In genomic region chr16:90282620-90283265, GRCm38 (mm10) we compare ENCODE assay signal across 8 mouse cellular contexts. TPM values are rescaled to one million over a fixed set of nuclear protein-coding genes. Genes with fewer than 3 reads are reported as not detected.
DNase-seq lines count a peak whose midpoint lies in the region; ATAC-seq and TF ChIP-seq lines count a peak whose summit lies in the region.

No protein-coding gene starts in this region.

- H3K27me3 ChIP-seq in kidney, embryonic 14.5 days (ENCODE audit: control insufficient read depth, insufficient read depth, low read length) = no peaks in the 10 kb centered on the region; the same call in 1 of the 2 replicates
- no peaks in the 10 kb centered on the region for H3K27me3 ChIP-seq in hindbrain, embryonic 16.5 days (replicated peaks; ENCODE audit: control insufficient read depth, insufficient read depth, low read length)
- no peaks in the 10 kb centered on the region for H3K27me3 ChIP-seq in midbrain, embryonic 16.5 days (ENCODE audit: control insufficient read depth, insufficient read depth, low read depth, low read length)

- 28% methylated on average over 14 of the region's 14 CpGs for whole genome bisulfite sequencing in kidney, embryonic 14.5 days
- 20% methylated on average over 14 of the region's 14 CpGs for WGBS in bone marrow, adult 2 months
- 33% methylated on average over 14 of the region's 14 CpGs for WGBS in hindbrain, embryonic 16.5 days
- WGBS in midbrain, embryonic 16.5 days = 31% methylated on average over 14 of the region's 14 CpGs

- no peak for TF ChIP-seq POLR2A in bone marrow, adult 2 months (IDR thresholded peaks at IDR 0.05; ENCODE audit: borderline replicate concordance, control insufficient read depth, low read depth, low read length)

- peak overlapping the region; percentile 80 for H3K4me2 ChIP-seq in kidney, embryonic 14.5 days (replicated peaks; ENCODE audit: low read depth, low read length)
- H3K4me2 ChIP-seq in hindbrain, embryonic 16.5 days (ENCODE audit: low read length) = peak overlapping the region; percentile 92
- peak overlapping the region; percentile 70 for H3K4me2 ChIP-seq in midbrain, embryonic 16.5 days (ENCODE audit: low read length)

- H3K27ac ChIP-seq in kidney, embryonic 14.5 days (ENCODE audit: low read depth, low read length) = no peak overlapping the region
- H3K27ac ChIP-seq in bone marrow, adult 2 months (ENCODE audit: control insufficient read depth, insufficient read depth, low read depth, low read length, poor library complexity) = peak overlapping the region; percentile 97
- peak overlapping the region; percentile 84; the same call in 1 of the 2 replicates for H3K27ac ChIP-seq in hindbrain, embryonic 16.5 days (ENCODE audit: low read depth, low read length)
- H3K27ac ChIP-seq in midbrain, embryonic 16.5 days (ENCODE audit: low read length) = no peak overlapping the region

- peak overlapping the region; percentile 99 for H3K9ac ChIP-seq in kidney, embryonic 14.5 days (ENCODE audit: low read depth, low read length)
- peak overlapping the region; percentile 79 for H3K9ac ChIP-seq in hindbrain, embryonic 16.5 days (ENCODE audit: low read depth, low read length)
- peak overlapping the region; percentile 97 for H3K9ac ChIP-seq in midbrain, embryonic 16.5 days (ENCODE audit: low read depth, low read length)

- no peaks in the 10 kb centered on the region for H3K9me3 ChIP-seq in kidney, embryonic 14.5 days (ENCODE audit: control insufficient read depth, low read length)
- no peaks in the 10 kb centered on the region for H3K9me3 ChIP-seq in hindbrain, embryonic 16.5 days (ENCODE audit: control insufficient read depth, low read length)
- H3K9me3 ChIP-seq in midbrain, embryonic 16.5 days (replicated peaks; ENCODE audit: control insufficient read depth, low read length, poor library complexity, severe bottlenecking) = no peaks in the 10 kb centered on the region

- H3K4me1 ChIP-seq in kidney, embryonic 14.5 days (ENCODE audit: control insufficient read depth, insufficient read depth, low read length) = peaks cover 26% of the 10 kb centered on the region; the same call in 1 of the 2 replicates
- H3K4me1 ChIP-seq in bone marrow, adult 2 months (ENCODE audit: control insufficient read depth, insufficient read depth, low read length) = peaks cover 2% of the 10 kb centered on the region
- H3K4me1 ChIP-seq in hindbrain, embryonic 16.5 days (ENCODE audit: control insufficient read depth, insufficient read depth, low read depth, low read length) = peaks cover 25% of the 10 kb centered on the region
- peaks cover 36% of the 10 kb centered on the region for H3K4me1 ChIP-seq in midbrain, embryonic 16.5 days (ENCODE audit: control insufficient read depth, insufficient read depth, low read length)

- no peak for DNase-seq in kidney, postnatal 4 days
- DNase-seq in ovary, postnatal 10 days (ENCODE audit: low spot score) = no peak
- DNase-seq in cerebellum, adult 8-10 months = no peak

- H3K36me3 ChIP-seq in kidney, embryonic 14.5 days (ENCODE audit: control insufficient read depth, insufficient read depth, low read length) = no peaks in the 10 kb centered on the region
- no peaks in the 10 kb centered on the region for H3K36me3 ChIP-seq in hindbrain, embryonic 16.5 days (ENCODE audit: control insufficient read depth, insufficient read depth, low read length)
- H3K36me3 ChIP-seq in midbrain, embryonic 16.5 days (ENCODE audit: control insufficient read depth, insufficient read depth, low read length) = no peaks in the 10 kb centered on the region

- ATAC-seq in kidney, embryonic 14.5 days (ENCODE audit: low FRiP score, low TSS enrichment) = no peak
- ATAC-seq in hindbrain, embryonic 16.5 days = no peak
- no peak for ATAC-seq in midbrain, embryonic 16.5 days
- ATAC-seq in inflammation-experienced regulatory T-cells, adult 6 months = no peak

- H3K4me3 ChIP-seq in kidney, embryonic 14.5 days (ENCODE audit: low read length) = peak overlapping the region; percentile 100
- H3K4me3 ChIP-seq in bone marrow, adult 2 months (replicated peaks; ENCODE audit: control insufficient read depth, low read depth, low read length) = peak overlapping the region; percentile 58
- H3K4me3 ChIP-seq in hindbrain, embryonic 16.5 days (ENCODE audit: low read length) = peak overlapping the region; percentile 62
- peak overlapping the region; percentile 100 for H3K4me3 ChIP-seq in midbrain, embryonic 16.5 days (ENCODE audit: low read depth, low read length)

- no peak for TF ChIP-seq CTCF in bone marrow, adult 2 months (IDR thresholded peaks at IDR 0.05; ENCODE audit: control insufficient read depth, insufficient read depth, low read length)

RNA-seq across cellular contexts. Expression of gene Scaf4, which starts 1.6 kb away (rescaled TPM):
- 25.0 and 37.0 TPM in 2 replicates for polyA plus RNA-seq in kidney, embryonic 14.5 days (2014; fragmentation: Nextera tagmentation; extraction: Ambion mirVana)
- 27.2 and 30.0 TPM in 2 replicates for polyA plus RNA-seq in bone marrow, adult 2 months (2011; ENCODE audit: insufficient read depth, insufficient read length, low replicate concordance, missing spikeins)
- polyA plus RNA-seq in hindbrain, embryonic 16.5 days (2015; fragmentation: Nextera tagmentation; extraction: Ambion mirVana) = 17.1 and 23.2 TPM in 2 replicates
- polyA plus RNA-seq in midbrain, embryonic 16.5 days (2015; fragmentation: Nextera tagmentation; extraction: Ambion mirVana) = 22.6 and 26.6 TPM in 2 replicates
- 10 to 100 TPM in 1 of 3 experiments, 1 to 10 TPM in 2; 7.7 to 13.8 (median 9.6) TPM for polyA plus RNA-seq in inflammation-experienced regulatory T-cells, adult 6 months (2017; shearing (Covaris generic))

Comparison
In these comparisons a context has a peak if more than half of its experiments do, and no peak if none do; other contexts are left out.
1. H3K27ac ChIP-seq: peak in bone marrow, adult 2 months (single experiment) and hindbrain, embryonic 16.5 days (single experiment); none in kidney, embryonic 14.5 days (single experiment) and midbrain, embryonic 16.5 days (single experiment).
2. Peak in every context shown above with its lines, with median percentiles within 50 percentile points of each other: H3K4me2 ChIP-seq, H3K4me3 ChIP-seq and H3K9ac ChIP-seq.